Mouse (Mus musculus) ES-E14 (cell line): ENCODE measurements around the gene Psg23. TPM values are rescaled to one million over a fixed set of nuclear protein-coding genes. Genes with fewer than 3 reads are reported as not detected.
"Not testable (repeated sequence)": the region's sequence is repeated elsewhere in the genome, so short reads cannot be mapped to it uniquely, and the experiment has no call there.

Source experiments
- DNase-seq: peaks from one replicate; pipeline ENCODE4 v3.0.0-alpha.2; 2013; ENCODE audit warnings: low read depth, low spot score
- H3K27ac ChIP-seq: 2 replicates; pipeline ENCODE4 v1.5.1; 2012; ENCODE audit warnings: low read depth, mild to moderate bottlenecking, low read length, moderate library complexity, mixed read lengths; ENCODE audit not compliant: poor library complexity, insufficient read depth, severe bottlenecking
- H3K36me3 ChIP-seq: 2 replicates; pipeline ENCODE4 v1.6.1; 2012; ENCODE audit warnings: mild to moderate bottlenecking, low read length, moderate library complexity, mixed read lengths; ENCODE audit not compliant: control insufficient read depth, poor library complexity, insufficient read depth, severe bottlenecking
- H3K4me1 ChIP-seq, 2 experiments: fragments of 150-350 bp in 1 of 2; sonication (generic) in 1 of 2; 2 replicates each; pipeline ENCODE4 v1.6.1; 2012; ENCODE audit warnings: low read length in 2 of 2, mild to moderate bottlenecking in 1 of 2, mixed read lengths in 1 of 2; ENCODE audit not compliant: control insufficient read depth in 2 of 2, insufficient read depth in 2 of 2, poor library complexity in 1 of 2
- H3K4me3 ChIP-seq, 2 experiments: fragments of 150-350 bp in 1 of 2; sonication (generic) in 1 of 2; 2 replicates each; pipeline ENCODE4 v1.5.1; 2012; ENCODE audit warnings: low read length in 2 of 2, low read depth in 1 of 2, mild to moderate bottlenecking in 1 of 2, mixed read lengths in 1 of 2; ENCODE audit not compliant: insufficient read depth in 1 of 2, poor library complexity in 1 of 2, severe bottlenecking in 1 of 2
- H3K9ac ChIP-seq: 2 replicates; pipeline ENCODE4 v1.6.1; 2012; ENCODE audit warnings: low read depth, mild to moderate bottlenecking, low read length, mixed read lengths; ENCODE audit not compliant: poor library complexity, insufficient read depth, severe bottlenecking
- H3K9me3 ChIP-seq: fragments of 150-350 bp; sonication (generic); 2 replicates; pipeline ENCODE4 v1.6.1; 2012; ENCODE audit warnings: low read depth, mild to moderate bottlenecking, low read length; ENCODE audit not compliant: control insufficient read depth, insufficient read depth
- CHD2 ChIP-seq: IDR thresholded peaks from 2 replicates; pipeline ENCODE4 v1.6.1; 2014; ENCODE audit warnings: mild to moderate bottlenecking, low read depth, low read length, inconsistent platforms
- HCFC1 ChIP-seq: IDR thresholded peaks from 2 replicates; pipeline ENCODE4 v1.6.1; 2012; ENCODE audit warnings: low read length, inconsistent platforms, borderline replicate concordance; ENCODE audit not compliant: insufficient read depth
- MAFK ChIP-seq: IDR thresholded peaks from 2 replicates; pipeline ENCODE4 v1.6.1; 2014; ENCODE audit warnings: mild to moderate bottlenecking, low read depth, low read length, inconsistent platforms; ENCODE audit not compliant: insufficient read depth
- ZC3H11A ChIP-seq: IDR thresholded peaks from 2 replicates; pipeline ENCODE4 v1.6.1; 2012; ENCODE audit warnings: low read depth, mild to moderate bottlenecking, inconsistent platforms, low read length, borderline replicate concordance
- ZNF384 ChIP-seq: IDR thresholded peaks from 2 replicates; pipeline ENCODE4 v1.6.1; 2012; ENCODE audit warnings: low read depth, low read length, inconsistent platforms
- in situ Hi-C, 2 experiments: fragments of 600-800 bp; cut with MboI; formaldehyde crosslinking; loops; one replicate each; pipeline ENCODE4 v1.15.1; 2025; ENCODE audit warnings: low sequenced_read_pairs in 2 of 2, inconsistent platforms in 1 of 2; ENCODE audit not compliant: unreplicated experiment in 2 of 2
- total RNA-seq: library from RNA; depleted of rRNA; stranded (reverse); fragments of 300-350 nt; gene quantifications from 2 replicates; pipeline ENCODE4 v1.2.3, GENCODE M21; 2012; rRNA removed

The Psg23 gene
- 0.13 and 0.16 TPM in 2 replicates for total RNA-seq

DNA sequence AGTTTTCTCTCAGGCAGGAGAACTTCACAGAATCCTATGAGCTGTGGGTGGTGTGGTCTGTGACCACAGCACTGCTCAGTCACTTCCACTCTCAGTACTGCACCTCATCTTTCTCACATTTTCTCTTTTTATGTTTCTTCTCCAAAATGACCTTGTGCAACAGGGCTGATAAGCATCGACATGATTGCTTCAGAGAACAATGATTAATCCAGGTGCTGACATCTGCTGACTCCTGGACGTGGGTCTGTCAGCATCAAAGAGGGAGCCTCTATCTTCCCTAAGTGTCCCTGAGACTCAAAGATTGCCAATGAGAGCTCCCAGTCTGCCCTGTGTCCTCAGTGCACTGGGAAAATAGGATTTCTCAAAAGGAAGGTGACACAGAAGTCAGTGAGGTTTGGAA, at the start of gene Psg23:
Gene Psg23 (minus strand): TSS at position 101 of the 400 bp plus-strand sequence.
- in situ Hi-C loops, H3K4me3 ChIP-seq: not testable (repeated sequence)

DNA sequence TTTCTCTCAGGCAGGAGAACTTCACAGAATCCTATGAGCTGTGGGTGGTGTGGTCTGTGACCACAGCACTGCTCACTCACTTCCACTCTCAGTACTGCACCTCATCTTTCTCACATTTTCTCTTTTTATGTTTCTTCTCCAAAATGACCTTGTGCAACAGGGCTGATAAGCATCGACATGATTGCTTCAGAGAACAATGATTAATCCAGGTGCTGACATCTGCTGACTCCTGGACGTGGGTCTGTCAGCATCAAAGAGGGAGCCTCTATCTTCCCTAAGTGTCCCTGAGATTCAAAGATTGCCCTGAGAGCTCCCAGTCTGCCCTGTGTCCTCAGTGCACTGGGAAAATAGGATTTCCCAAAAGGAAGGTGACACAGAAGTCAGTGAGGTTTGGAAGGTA, 40.3 kb upstream of the Psg23 start, which contains the start of gene Psg21:
Gene Psg21 (minus strand): TSS at position 101 of the 400 bp plus-strand sequence.
- H3K4me1 ChIP-seq, H3K4me3 ChIP-seq, H3K36me3 ChIP-seq, H3K9ac ChIP-seq, H3K9me3 ChIP-seq, in situ Hi-C loops, H3K27ac ChIP-seq, DNase-seq: not testable (repeated sequence)

More for the DNA sequence above, at the start of gene Psg23:
- H3K4me1 ChIP-seq, H3K9me3 ChIP-seq, DNase-seq, H3K36me3 ChIP-seq, H3K27ac ChIP-seq, H3K9ac ChIP-seq: not testable (repeated sequence)

DNA sequence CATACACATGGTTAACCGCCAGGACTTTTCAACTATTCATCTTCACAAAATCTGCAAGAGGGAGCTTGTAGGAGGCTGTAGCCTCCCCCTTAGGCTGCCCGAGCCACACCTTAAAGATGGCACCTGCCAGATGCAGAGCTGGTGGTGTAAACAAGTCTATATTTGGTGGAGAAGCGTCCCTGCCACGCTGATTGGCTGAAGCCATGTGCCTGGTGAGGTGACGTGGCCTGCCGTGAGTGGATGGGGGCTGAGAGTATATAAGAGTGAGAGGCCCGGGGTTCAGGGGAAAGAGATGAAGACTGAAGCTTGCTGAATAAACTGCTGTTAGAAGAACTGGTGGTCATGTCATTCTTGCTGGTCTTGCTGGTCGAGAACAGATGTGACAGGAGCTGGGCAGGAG, 10.6 kb upstream of the Psg23 start:
- H3K4me1 ChIP-seq, H3K27ac ChIP-seq, H3K4me3 ChIP-seq, H3K36me3 ChIP-seq, in situ Hi-C loops, DNase-seq, H3K9me3 ChIP-seq, H3K9ac ChIP-seq: not testable (repeated sequence)

DNA sequence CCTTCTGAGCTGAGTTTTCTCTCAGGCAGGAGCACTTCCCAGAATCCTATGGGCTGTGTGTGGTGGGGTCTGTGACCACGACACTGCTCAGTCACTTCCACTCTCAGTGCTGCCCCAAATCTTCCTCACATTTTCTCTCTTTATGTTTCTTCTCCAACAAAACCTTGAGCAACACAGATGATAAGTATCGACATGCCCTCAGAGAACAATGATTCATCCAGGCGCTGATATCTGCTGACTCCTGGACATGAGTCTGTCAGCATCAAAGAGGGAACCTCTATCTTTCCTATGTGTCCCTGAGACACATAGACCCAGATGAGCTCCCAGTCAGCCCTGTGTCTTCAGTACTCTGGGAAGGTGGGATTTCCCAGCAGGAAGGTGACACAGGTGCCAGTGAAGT, 49.1 kb downstream of the Psg23 start, which contains the start of gene Psg27:
Gene Psg27 (minus strand): TSS at position 101 of the 400 bp plus-strand sequence.
- Histone ChIP-seq H3K4me1 (no peaks in the 10 kb centered on the region), H3K9me3 (no peaks in the 10 kb centered on the region; the same call in 1 of the 2 replicates), H3K4me3 (no peak within 1 kb of the TSS), H3K27ac (no peak within 1 kb of the TSS), H3K9ac (no peak within 1 kb of the TSS), H3K36me3 (no peaks in the 10 kb centered on the region)
- no peak for TF ChIP-seq HCFC1
- TF ChIP-seq MAFK: no peak
- TF ChIP-seq ZNF384: no peak
- TF ChIP-seq ZC3H11A: no peak
- TF ChIP-seq CHD2: no peak
- in situ Hi-C loops: no loop called here
- DNase-seq: no peak

DNA sequence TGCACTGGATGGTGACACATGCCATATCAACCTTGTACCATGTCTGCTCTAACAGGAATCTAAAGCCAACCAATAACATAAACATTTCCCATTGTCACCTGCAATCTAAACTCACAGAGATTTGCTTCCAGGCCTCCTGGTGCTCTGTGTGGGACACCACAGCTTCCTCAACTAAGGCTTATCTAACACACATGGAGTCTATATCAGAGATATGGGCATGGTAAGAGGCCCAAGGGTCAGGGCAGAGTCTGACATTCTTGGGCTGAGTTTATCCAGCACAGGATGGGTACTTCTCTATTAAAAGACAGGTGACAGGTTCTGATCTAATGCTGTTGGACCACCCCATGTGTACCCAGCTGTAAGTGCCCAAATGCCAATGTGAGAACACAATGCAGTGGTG, 56.5 kb downstream of the Psg23 start:
- Histone ChIP-seq H3K27ac (no peak overlapping the region), H3K4me3 (no peak overlapping the region), H3K9ac (no peak overlapping the region), H3K36me3 (no peaks in the 10 kb centered on the region), H3K9me3 (no peaks in the 10 kb centered on the region; the same call in 1 of the 2 replicates), H3K4me1 (no peaks in the 10 kb centered on the region)
- TF ChIP-seq ZNF384: no peak
- no peak for TF ChIP-seq MAFK
- no peak for TF ChIP-seq HCFC1
- TF ChIP-seq CHD2: no peak
- TF ChIP-seq ZC3H11A: no peak
- DNase-seq: no peak
- in situ Hi-C loops: no loop called here

Other genes with a start within 250 kb of the Psg23 start
- gene Psg28, start 184.5 kb downstream of the Psg23 start, total RNA-seq: not detected in 2 replicates
- gene Psg26, start 132.3 kb downstream of the Psg23 start, total RNA-seq: not detected in 2 replicates
- gene Psg25, start 84.2 kb downstream of the Psg23 start, total RNA-seq: not detected in 2 replicates
- gene Psg27, start 49.2 kb downstream of the Psg23 start, total RNA-seq: not detected in 2 replicates
- gene Psg21, start 40.2 kb upstream of the Psg23 start, total RNA-seq: not detected in 2 replicates
- not detected in 2 replicates for gene Psg20, start 69.7 kb upstream of the Psg23 start, total RNA-seq
- gene Psg22, start 101.6 kb upstream of the Psg23 start, total RNA-seq: not detected in 2 replicates
- gene Psg19, start 182.0 kb upstream of the Psg23 start, total RNA-seq: not detected in 2 replicates
- gene Psg17, start 205.1 kb upstream of the Psg23 start, total RNA-seq: not detected in 2 replicates
- 0.04 and 0.21 TPM in 2 replicates for gene Mill2, start 223.5 kb upstream of the Psg23 start, total RNA-seq